Mouse (Mus musculus) liver, embryonic 13.5 days (tissue): ENCODE data around the gene 9230112D13Rik. TPM values are rescaled to one million over a fixed set of nuclear protein-coding genes. Genes with fewer than 3 reads are reported as not detected.
A peak's percentile ranks its signal among the peaks of the same experiment; 100 is the strongest.

Experiments used
- ATAC-seq: fragments of 200-750 bp; cut with Nextera tagmentation; 2 replicates; pipeline ENCODE4 v1.8.0; 2017; ENCODE audit warnings: low read depth, mild to moderate bottlenecking, moderate number of reproducible peaks, moderate library complexity
- DNase-seq: peaks from one replicate; pipeline ENCODE4 v3.0.0; 2022
- H3K27ac ChIP-seq: fragments of 300-500 bp; sonication (generic); 2 replicates; pipeline ENCODE4 v1.5.1; 2015; ENCODE audit warnings: moderate library complexity, mild to moderate bottlenecking, inconsistent platforms
- H3K27me3 ChIP-seq: fragments of 300-500 bp; sonication (generic); 2 replicates; pipeline ENCODE4 v1.6.1; 2015; ENCODE audit warnings: mild to moderate bottlenecking, inconsistent platforms
- H3K36me3 ChIP-seq: fragments of 300-500 bp; sonication (generic); 2 replicates; pipeline ENCODE4 v1.6.1; 2015; ENCODE audit warnings: mild to moderate bottlenecking, inconsistent platforms
- H3K4me1 ChIP-seq: fragments of 300-500 bp; sonication (generic); replicated peaks from 2 replicates; pipeline ENCODE4 v1.6.1; 2015; ENCODE audit warnings: inconsistent platforms
- H3K4me2 ChIP-seq: fragments of 300-500 bp; sonication (generic); 2 replicates; pipeline ENCODE4 v1.6.1; 2015; ENCODE audit warnings: inconsistent platforms, mild to moderate bottlenecking, moderate library complexity
- H3K4me3 ChIP-seq: fragments of 300-500 bp; sonication (generic); replicated peaks from 2 replicates; pipeline ENCODE4 v1.5.1; 2015; ENCODE audit warnings: mild to moderate bottlenecking, inconsistent platforms
- H3K9ac ChIP-seq: fragments of 300-500 bp; sonication (generic); 2 replicates; pipeline ENCODE4 v1.6.1; 2015; ENCODE audit warnings: mild to moderate bottlenecking, inconsistent platforms
- H3K9me3 ChIP-seq: fragments of 300-500 bp; sonication (generic); replicated peaks from 2 replicates; pipeline ENCODE4 v1.6.1; 2016; ENCODE audit warnings: inconsistent platforms
- WGBS: fragments of 180-500 bp; shearing (Covaris S2); methylation state at CpG from one replicate; pipeline ENCODE4 v1.1.7; 2015; ENCODE audit not compliant: insufficient replicate concordance; 5-methylcytosine and 5-hydroxymethylcytosine counted together
- polyA plus RNA-seq: library from polyadenylated mRNA; unstranded; fragments of >200 nt; fragmentation: Nextera tagmentation; extraction: Ambion mirVana; gene quantifications from 2 replicates; pipeline ENCODE4 v1.2.1, GENCODE M21; 2015

9230112D13Rik gene
- polyA plus RNA-seq, 1 experiment from 2014 or later = not detected

DNA sequence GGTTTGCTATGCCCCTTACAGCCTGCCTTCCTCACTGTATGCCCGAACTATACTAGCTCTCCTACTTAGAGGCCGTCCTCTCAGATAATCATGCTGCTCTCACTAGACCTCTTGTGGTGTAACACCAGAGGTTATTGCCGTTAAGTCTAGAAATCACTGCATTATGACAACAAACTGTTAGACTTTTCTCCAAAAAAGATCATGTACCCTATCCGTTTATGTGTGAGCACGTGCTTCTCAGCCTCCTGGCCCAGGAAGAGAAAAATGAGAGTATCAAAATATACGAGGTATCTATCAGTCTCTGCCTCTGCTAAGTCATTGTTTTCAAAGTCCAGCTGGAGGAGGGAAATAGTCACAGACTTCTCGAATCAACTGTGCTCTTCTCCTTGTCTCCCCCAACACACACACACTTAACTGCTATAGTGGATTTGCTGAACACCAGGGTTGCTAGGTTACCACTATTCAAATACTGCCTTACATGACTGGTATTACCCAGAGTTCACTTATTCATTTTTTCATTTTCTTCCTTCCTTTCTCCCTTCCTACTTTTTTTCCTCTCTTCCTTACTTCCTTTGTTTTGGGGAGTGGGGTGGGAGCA lies 13.7 kb downstream of the 9230112D13Rik start:
- Histone ChIP-seq H3K27me3 (peaks cover 33% of the 10 kb centered on the region), H3K27ac (no peak overlapping the region), H3K4me3 (no peak overlapping the region), H3K9ac (no peak overlapping the region), H3K4me2 (no peak overlapping the region), H3K36me3 (no peaks in the 10 kb centered on the region), H3K9me3 (no peaks in the 10 kb centered on the region), H3K4me1 (peaks cover 26% of the 10 kb centered on the region)
- DNase-seq (no peak), ATAC-seq (no peak)
- 23% methylated on average over 7 of the region's 7 CpGs for whole genome bisulfite sequencing

DNA sequence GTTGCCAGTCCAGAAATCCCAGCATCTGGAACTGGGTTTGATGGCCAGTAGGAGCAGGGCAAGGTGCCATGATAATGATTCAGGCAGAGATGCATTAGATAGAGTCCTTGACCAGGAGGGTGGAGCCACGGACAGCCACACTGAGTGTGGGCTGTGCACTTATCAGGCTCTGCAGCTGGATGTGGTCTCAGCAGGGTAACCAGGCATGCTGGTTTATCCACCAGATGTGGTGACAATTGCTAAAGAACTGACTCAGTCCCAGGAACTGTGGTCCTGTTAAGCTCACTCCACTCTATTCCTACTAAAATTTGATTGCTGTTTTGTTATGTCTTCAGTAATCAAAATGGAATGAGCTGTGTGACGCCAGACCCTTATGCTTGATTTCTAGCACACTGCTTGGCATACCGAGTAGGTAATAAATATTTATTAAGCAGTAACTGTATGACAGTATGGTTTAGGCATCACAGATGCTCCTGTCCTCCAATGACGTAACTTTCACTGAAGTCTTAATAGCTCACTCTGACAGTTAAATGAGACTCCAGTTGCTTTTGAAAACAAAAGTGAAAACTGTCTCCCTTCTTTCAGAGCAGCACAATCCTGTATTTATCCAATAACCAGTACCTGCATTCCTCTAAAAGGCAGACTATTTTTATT lies 14.3 kb downstream of the 9230112D13Rik start:
- 33% methylated on average over 4 of the region's 4 CpGs for WGBS
- Histone ChIP-seq H3K4me3 (no peak overlapping the region), H3K4me2 (0 out of 2 replicates have a peak overlapping the region, but pooled peaks have one; percentile 0), H3K9ac (no peak overlapping the region), H3K4me1 (peaks cover 26% of the 10 kb centered on the region), H3K27ac (no peak overlapping the region), H3K9me3 (no peaks in the 10 kb centered on the region), H3K27me3 (peaks cover 38% of the 10 kb centered on the region), H3K36me3 (no peaks in the 10 kb centered on the region)
- DNase-seq (peak; percentile 41), ATAC-seq (peak; percentile 86)

DNA sequence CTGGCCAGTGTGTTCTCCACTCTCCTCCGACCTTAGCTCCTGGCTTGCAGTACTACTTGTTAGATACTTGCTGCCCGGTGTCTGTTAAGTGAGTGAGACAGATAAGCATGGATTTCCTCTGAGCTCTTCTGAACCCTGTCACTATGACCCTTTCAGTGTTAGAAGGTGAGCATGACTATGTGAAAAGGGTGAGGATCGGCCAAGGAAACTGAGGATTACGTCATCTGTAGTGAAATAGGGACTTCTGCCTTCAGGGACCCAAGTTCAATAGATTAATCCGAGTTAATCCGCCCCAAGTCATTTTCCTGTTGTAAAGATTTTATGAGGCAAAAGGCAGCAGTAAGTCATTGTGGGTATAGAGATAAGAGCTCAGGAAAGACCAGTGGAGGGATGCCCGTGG lies 17.3 kb downstream of the 9230112D13Rik start:
- Histone ChIP-seq H3K9me3 (no peaks in the 10 kb centered on the region), H3K4me2 (no peak overlapping the region), H3K4me1 (peaks cover 42% of the 10 kb centered on the region), H3K36me3 (no peaks in the 10 kb centered on the region), H3K27ac (no peak overlapping the region), H3K27me3 (peaks cover 61% of the 10 kb centered on the region), H3K9ac (no peak overlapping the region), H3K4me3 (no peak overlapping the region)
- ATAC-seq (no peak), DNase-seq (no peak)
- 16% methylated on average over 7 of the region's 7 CpGs for WGBS

DNA sequence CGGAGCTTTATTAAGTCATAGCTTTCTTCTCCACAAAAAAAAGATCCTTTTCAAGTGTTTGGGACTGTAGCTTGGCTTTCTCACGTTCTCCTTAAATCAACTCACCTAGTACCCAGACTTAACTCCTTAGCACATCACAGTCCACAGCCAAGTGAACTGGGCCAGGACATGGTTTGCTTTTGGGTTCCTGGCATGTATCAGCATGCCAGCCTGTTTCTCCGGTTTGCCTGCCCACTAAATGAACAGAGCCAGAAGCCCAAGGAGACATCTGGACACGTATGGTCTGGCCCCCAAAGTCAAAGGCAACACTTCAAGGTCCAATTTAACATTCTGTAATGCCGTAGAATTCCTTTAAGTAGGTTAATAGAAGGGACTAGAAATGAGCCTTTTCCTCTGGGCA lies 18.2 kb downstream of the 9230112D13Rik start:
- no peak overlapping the region for H3K27ac ChIP-seq
- H3K9me3 ChIP-seq = no peaks in the 10 kb centered on the region
- DNase-seq (no peak), ATAC-seq (no peak)
- H3K4me3 ChIP-seq = no peak overlapping the region
- H3K27me3 ChIP-seq = peaks cover 68% of the 10 kb centered on the region
- H3K9ac ChIP-seq = no peak overlapping the region
- no peaks in the 10 kb centered on the region for H3K36me3 ChIP-seq
- peaks cover 46% of the 10 kb centered on the region for H3K4me1 ChIP-seq
- no peak overlapping the region for H3K4me2 ChIP-seq
- 76% methylated on average over 5 of the region's 5 CpGs for WGBS

DNA sequence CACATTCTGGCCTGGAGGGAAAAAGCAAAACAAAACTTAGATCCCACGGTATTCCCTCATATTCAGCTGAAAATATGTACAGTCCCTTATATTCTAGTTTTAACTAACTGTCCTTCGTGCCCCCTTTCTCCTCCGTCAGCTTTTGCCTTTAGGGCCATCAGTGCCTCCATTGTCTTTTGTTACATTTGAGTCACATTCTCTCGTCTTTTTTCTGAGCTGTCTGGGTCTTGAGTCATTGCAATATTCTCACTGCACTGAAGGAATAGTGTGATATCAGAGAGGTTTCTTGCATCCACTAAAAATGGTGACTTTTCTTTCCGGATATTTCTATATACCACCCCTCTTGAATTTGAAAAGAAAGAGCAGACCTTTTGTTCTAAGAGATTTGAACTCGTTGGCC lies 18.8 kb downstream of the 9230112D13Rik start:
- H3K27ac ChIP-seq = no peak overlapping the region
- H3K4me2 ChIP-seq = no peak overlapping the region
- H3K9ac ChIP-seq = no peak overlapping the region
- no peaks in the 10 kb centered on the region for H3K36me3 ChIP-seq
- H3K4me1 ChIP-seq = peaks cover 40% of the 10 kb centered on the region
- H3K27me3 ChIP-seq = peaks cover 74% of the 10 kb centered on the region
- no peaks in the 10 kb centered on the region for H3K9me3 ChIP-seq
- ATAC-seq (no peak), DNase-seq (no peak)
- H3K4me3 ChIP-seq = no peak overlapping the region
- WGBS = 72% methylated on average over 6 of the region's 6 CpGs

DNA sequence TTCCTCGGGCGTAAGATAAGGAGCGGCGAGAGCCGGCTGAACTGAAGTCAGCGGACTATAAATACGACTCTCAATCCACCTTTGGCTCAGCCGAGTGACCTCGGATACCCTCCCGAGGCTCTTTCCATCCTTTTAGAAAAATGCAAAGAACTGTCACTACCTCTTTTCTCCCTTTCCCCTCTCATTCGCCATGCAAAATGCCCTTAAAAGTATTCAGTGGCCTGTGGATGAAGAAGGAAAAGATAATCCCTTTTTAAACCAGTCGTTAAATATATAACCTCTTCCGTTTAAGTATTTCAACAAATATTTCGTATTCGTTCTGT lies 19.3 kb downstream of the 9230112D13Rik start, which contains the start of gene Bmpr1a:
Gene Bmpr1a, minus strand, starts transcription at position 17 of the 323 bp plus-strand sequence.
- no peak for ATAC-seq

DNA sequence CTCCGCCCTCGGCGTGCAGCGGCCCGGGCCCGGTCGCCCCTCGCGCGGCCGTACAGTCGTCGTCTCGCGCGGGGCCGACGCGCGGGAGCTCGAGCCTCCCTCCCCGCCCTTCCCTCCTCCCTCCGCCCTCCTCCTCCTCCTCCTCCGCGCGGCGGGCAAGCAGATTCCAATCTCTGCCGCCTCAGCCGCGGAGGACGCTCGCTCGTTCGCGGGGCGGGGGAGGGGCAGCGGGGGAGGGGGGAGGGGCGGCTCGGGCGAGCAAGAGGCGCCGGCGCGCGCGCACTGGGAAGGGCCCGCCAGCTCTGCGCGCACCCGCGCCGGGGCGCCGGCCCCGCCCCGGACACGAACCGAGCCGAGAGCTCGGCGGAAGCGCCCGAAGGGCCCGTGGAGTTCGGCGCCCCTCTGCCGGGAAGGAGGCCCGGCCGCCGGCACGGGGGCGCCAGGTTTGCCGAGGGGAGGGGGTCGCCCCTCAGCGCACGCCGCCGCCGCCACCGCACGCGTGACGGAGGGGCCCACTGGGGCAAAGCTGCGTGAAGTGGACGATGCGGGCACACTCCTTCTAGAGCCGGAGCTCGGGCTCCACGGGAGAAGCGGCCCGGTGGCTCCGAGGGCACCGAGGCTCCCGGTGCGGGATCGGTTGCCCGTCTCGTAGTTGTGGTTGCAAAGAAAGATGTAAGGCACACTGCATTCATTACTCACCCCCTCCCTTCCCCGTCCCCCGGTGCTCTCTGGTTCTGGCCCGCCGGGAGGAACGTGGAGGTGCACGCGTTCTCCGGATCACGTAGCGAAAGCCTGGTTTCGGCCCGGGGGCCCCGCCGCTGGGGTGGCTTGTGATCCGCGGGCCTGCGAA lies 19.9 kb downstream of the 9230112D13Rik start:
- under 1% methylated on average over 92 of the region's 115 CpGs for WGBS

More for the DNA sequence above, 19.3 kb downstream of the 9230112D13Rik start, which contains the start of gene Bmpr1a:
- H3K4me3 ChIP-seq = peak within 1 kb of the TSS; percentile 73
- no peaks in the 10 kb centered on the region for H3K9me3 ChIP-seq
- H3K27me3 ChIP-seq = peaks cover 75% of the 10 kb centered on the region
- 11% methylated on average over 15 of the region's 15 CpGs for WGBS
- no peak for DNase-seq
- no peaks in the 10 kb centered on the region for H3K36me3 ChIP-seq
- peak within 1 kb of the TSS; percentile 75 for H3K27ac ChIP-seq
- peaks cover 36% of the 10 kb centered on the region for H3K4me1 ChIP-seq
- peak within 1 kb of the TSS; percentile 82 for H3K9ac ChIP-seq
- peak within 1 kb of the TSS; percentile 91 for H3K4me2 ChIP-seq

DNA sequence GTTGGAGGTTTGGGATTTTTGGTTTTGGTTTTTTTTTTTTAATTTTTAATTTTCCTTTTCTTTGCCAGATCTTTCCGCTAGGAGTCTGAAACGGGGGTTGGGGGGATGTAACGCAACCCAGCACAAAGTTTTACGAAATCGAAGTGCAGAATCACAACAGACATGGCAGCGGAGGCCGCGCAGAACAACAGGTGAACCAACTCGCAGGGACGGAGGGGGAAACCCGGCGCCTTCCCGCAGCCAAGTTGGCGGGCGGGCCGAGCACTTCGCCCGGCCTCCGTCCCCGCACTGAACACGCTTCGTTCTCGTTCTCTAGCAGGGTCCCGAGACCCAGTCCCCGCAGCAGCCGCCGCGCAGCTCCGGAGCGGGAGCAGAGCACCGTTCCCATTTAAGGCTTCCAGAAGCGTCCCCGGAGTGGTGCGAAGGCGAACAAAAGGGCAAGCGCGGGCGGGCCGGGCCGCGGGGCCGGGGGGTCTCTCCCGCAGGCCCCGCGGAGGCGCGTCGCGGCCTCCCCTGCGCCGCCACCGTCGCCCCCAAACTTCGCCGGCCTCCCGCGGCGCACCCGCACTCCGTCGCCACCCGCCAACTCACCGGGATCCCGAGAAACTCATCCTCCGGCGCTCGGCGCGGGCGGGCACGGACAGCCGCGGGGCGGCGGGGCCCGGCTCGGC lies 20.7 kb downstream of the 9230112D13Rik start:
- H3K9ac ChIP-seq = peak overlapping the region; percentile 82
- DNase-seq = peak; percentile 20
- H3K36me3 ChIP-seq = no peaks in the 10 kb centered on the region
- ATAC-seq = peak; percentile 14; the same call in 1 of the 2 replicates
- H3K9me3 ChIP-seq = no peaks in the 10 kb centered on the region
- under 1% methylated on average over 77 of the region's 77 CpGs for WGBS
- peak overlapping the region; percentile 73 for H3K4me3 ChIP-seq
- peak overlapping the region; percentile 75 for H3K27ac ChIP-seq
- H3K27me3 ChIP-seq = peaks cover 81% of the 10 kb centered on the region
- peaks cover 30% of the 10 kb centered on the region for H3K4me1 ChIP-seq
- H3K4me2 ChIP-seq = peak overlapping the region; percentile 91

More for the DNA sequence above, 19.9 kb downstream of the 9230112D13Rik start:
- Histone ChIP-seq H3K9me3 (no peaks in the 10 kb centered on the region), H3K4me3 (peak overlapping the region; percentile 73), H3K4me1 (peaks cover 30% of the 10 kb centered on the region), H3K4me2 (peak overlapping the region; percentile 91), H3K9ac (peak overlapping the region; percentile 82), H3K27ac (peak overlapping the region; percentile 75), H3K36me3 (no peaks in the 10 kb centered on the region), H3K27me3 (peaks cover 76% of the 10 kb centered on the region)
- ATAC-seq (peak; percentile 85), DNase-seq (peak; percentile 64)

DNA sequence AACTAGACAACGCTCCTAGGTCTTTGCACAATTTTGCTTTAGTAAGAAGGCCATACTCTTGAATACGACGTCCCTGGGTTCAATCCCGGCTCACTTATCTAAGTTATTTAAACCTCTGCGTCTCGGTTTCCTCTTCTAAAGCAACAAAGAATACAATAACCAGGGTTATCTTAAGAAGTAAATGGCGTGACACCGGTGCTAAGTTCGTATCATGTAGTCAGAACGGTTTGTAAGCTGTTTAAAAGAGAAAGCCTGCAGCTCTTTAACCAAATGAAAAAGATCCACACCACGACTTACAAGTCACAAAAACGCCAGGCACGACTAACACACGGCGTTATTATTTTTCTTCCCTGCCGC lies 21.2 kb downstream of the 9230112D13Rik start:
- no peak for ATAC-seq
- Histone ChIP-seq H3K4me1 (peaks cover 30% of the 10 kb centered on the region), H3K4me2 (peak overlapping the region; percentile 91), H3K27me3 (peaks cover 78% of the 10 kb centered on the region), H3K36me3 (no peaks in the 10 kb centered on the region), H3K9ac (peak overlapping the region; percentile 82), H3K9me3 (no peaks in the 10 kb centered on the region), H3K4me3 (peak overlapping the region; percentile 73), H3K27ac (no peak overlapping the region; the same call in 1 of the 2 replicates)
- DNase-seq = no peak
- 1% methylated on average over 16 of the region's 16 CpGs for WGBS

DNA sequence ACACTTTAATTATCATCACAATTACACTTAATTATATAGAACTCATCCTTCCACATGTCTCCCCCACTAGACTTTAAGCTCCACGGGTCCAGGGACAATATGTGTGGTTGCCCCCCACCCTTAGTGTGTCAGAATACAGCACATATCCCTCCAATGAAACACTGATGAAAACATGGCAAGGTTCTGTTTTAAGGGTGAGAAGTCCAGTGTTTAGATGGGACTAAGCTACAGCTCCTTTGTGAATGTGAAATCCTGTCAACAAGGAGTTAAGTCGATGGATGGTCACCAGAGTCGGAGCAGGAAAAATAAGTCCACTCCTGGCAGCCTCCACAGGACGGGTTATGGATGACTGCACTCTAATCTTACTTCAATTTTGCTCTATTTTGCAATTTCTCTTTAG lies 22.3 kb downstream of the 9230112D13Rik start:
- H3K4me1 ChIP-seq = peaks cover 28% of the 10 kb centered on the region
- peaks cover 69% of the 10 kb centered on the region for H3K27me3 ChIP-seq
- ATAC-seq (no peak), DNase-seq (no peak)
- no peak overlapping the region for H3K4me3 ChIP-seq
- H3K36me3 ChIP-seq = no peaks in the 10 kb centered on the region
- H3K27ac ChIP-seq = no peak overlapping the region
- no peaks in the 10 kb centered on the region for H3K9me3 ChIP-seq
- WGBS = 33% methylated on average over 4 of the region's 4 CpGs
- 0 out of 2 replicates have a peak overlapping the region, but pooled peaks have one; percentile 91 for H3K4me2 ChIP-seq
- H3K9ac ChIP-seq = no peak overlapping the region

DNA sequence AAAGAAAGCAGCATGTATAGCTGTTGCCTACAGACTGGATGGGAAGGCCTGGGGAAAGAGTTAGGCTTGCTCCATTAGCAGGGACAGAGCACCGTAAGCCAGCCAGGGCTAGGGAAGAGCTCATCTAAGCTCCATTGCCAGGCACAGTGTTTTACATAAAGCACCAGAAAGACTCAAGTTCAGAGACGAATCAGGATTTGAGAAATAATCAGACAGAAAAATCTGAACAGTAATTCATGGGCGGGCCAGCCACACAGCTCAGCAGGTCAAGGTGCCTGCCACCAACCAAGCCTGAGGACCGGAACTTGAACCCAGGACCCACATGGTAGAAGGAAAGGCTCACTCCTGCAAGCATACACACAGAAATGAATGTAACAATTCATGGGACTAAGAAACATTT lies 22.9 kb downstream of the 9230112D13Rik start:
- H3K4me1 ChIP-seq = peaks cover 24% of the 10 kb centered on the region
- H3K27me3 ChIP-seq = peaks cover 64% of the 10 kb centered on the region
- WGBS = 69% methylated on average over 4 of the region's 4 CpGs
- no peak overlapping the region for H3K27ac ChIP-seq
- H3K4me3 ChIP-seq = no peak overlapping the region
- DNase-seq = no peak
- ATAC-seq = no peak
- no peaks in the 10 kb centered on the region for H3K9me3 ChIP-seq
- no peak overlapping the region for H3K9ac ChIP-seq
- H3K4me2 ChIP-seq = no peak overlapping the region
- no peaks in the 10 kb centered on the region for H3K36me3 ChIP-seq
